Mouse (Mus musculus) liver (tissue): ENCODE measurements around the gene Vwa3b.

Experiments used
- DNase-seq: peaks from one replicate; pipeline ENCODE4 v3.0.0-alpha.2; 2020; ENCODE audit warnings: mixed read lengths

Vwa3b gene

GRCm38 (mm10) chr1:37011626-37012209 lies 14.7 kb upstream of the Vwa3b start:
- no peak for DNase-seq

GRCm38 (mm10) chr1:37013006-37013405 lies 13.4 kb upstream of the Vwa3b start:
- DNase-seq: no peak

- DNase-seq: no peak
Measured at GRCm38 (mm10) chr1:37013687-37014086, 12.7 kb upstream of the Vwa3b start.

GRCm38 (mm10) chr1:37019017-37019416 lies 7.4 kb upstream of the Vwa3b start:
- no peak for DNase-seq

- no peak for DNase-seq
Measured at GRCm38 (mm10) chr1:37022704-37023103, 3.7 kb upstream of the Vwa3b start.

- no peak for DNase-seq
Measured at GRCm38 (mm10) chr1:37024736-37025135, 1.7 kb upstream of the Vwa3b start.

- DNase-seq: no peak
Measured at GRCm38 (mm10) chr1:37025376-37025775, 1.0 kb upstream of the Vwa3b start.

- DNase-seq: no peak
Measured at GRCm38 (mm10) chr1:37026866-37027265, 470 bp downstream of the Vwa3b start.

GRCm38 (mm10) chr1:37028439-37029153 lies 2.2 kb downstream of the Vwa3b start:
- no peak for DNase-seq

- peak; percentile 47 for DNase-seq
Measured at GRCm38 (mm10) chr1:37029154-37029907, 2.9 kb downstream of the Vwa3b start.

GRCm38 (mm10) chr1:37029942-37030341 lies 3.5 kb downstream of the Vwa3b start:
- no peak for DNase-seq

- DNase-seq: no peak
Measured at GRCm38 (mm10) chr1:37030693-37031092, 4.3 kb downstream of the Vwa3b start.

GRCm38 (mm10) chr1:37035879-37036278 lies 9.5 kb downstream of the Vwa3b start:
- DNase-seq: no peak

GRCm38 (mm10) chr1:37041126-37041525 lies 14.7 kb downstream of the Vwa3b start:
- DNase-seq: peak; percentile 20

GRCm38 (mm10) chr1:37041856-37042255 lies 15.5 kb downstream of the Vwa3b start:
- no peak for DNase-seq

GRCm38 (mm10) chr1:37042769-37043168 lies 16.4 kb downstream of the Vwa3b start:
- DNase-seq: no peak

- DNase-seq: no peak
Measured at GRCm38 (mm10) chr1:37043196-37043595, 16.8 kb downstream of the Vwa3b start.

- DNase-seq: no peak
Measured at GRCm38 (mm10) chr1:37045472-37045871, 19.1 kb downstream of the Vwa3b start.

- DNase-seq: no peak
Measured at GRCm38 (mm10) chr1:37049159-37049558, 22.8 kb downstream of the Vwa3b start.

GRCm38 (mm10) chr1:37053691-37054090 lies 27.3 kb downstream of the Vwa3b start:
- DNase-seq: no peak

GRCm38 (mm10) chr1:37056831-37057561 lies 30.6 kb downstream of the Vwa3b start:
- no peak for DNase-seq

GRCm38 (mm10) chr1:37060856-37061255 lies 34.5 kb downstream of the Vwa3b start:
- DNase-seq: no peak

- DNase-seq: no peak
Measured at GRCm38 (mm10) chr1:37063053-37063452, 36.7 kb downstream of the Vwa3b start.
